Mouse (Mus musculus) ovary, postnatal 10 days (tissue): ENCODE data around the gene Ppp1r3d.

ENCODE experiments used
- DNase-seq: peaks from one replicate; pipeline ENCODE4 v3.0.0; 2022; ENCODE audit warnings: low spot score

Ppp1r3d gene

DNA sequence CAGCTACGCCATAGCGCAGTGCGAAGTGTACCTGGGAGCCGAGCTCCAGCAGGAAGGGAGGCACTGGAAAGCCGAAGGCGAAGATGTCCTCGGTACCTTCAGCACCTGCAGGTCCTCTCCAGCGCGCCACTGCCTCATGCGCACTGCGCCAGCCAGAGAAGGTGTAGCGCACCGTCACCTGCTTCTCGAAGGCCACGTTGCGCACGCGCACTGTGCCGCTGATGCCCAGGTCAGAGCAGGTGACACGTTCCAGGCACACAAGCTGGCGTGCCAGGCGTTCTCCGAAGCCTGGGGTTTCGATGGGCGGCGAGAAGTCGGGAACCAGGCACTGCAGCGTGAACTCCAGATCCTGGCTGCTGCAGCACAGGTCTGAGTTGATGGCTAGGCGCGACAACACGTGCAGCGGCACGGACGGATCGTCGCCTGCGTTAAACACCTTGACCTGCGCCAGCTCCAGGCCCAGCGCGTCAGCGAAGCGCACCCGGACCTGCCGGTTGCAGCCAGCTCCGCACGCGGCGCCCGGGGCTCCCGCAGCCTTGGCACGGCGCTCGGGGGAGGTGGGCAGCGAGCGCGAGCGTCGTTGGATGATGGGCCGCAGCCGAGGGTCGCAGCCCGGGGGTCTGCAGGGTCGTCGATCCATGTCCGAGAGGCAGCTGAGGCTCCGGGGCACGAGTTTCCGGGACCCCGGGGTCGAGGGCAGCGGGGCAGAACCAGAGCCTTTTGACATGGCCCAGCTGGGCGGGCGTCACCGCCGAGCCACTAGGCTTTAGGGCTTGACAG lies 601 bp downstream of the Ppp1r3d start:
- DNase-seq, result no peak

- DNase-seq, result no peak
These were observed 1.2 kb downstream of the Ppp1r3d start for GRCm38 (mm10) chr2:178413081-178413480.

DNA sequence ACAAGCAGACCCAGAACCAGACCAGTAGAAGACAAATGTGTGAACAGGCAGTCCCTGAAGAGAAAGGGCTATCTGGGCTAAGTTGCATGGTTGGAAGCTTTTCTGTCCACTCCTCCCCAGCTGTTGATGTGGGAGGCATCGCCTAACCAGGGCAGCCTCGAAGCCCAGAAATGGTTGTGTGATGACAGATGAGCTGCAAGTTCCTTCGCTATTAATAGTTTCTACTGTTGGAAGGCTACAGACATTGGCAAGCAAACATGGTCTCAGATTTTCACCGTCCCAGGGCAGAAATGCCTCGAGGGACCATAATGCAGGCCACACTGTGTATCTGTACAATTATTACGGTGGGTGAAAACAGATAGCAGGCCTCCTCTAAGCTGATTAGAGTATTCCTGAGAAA lies 1.7 kb downstream of the Ppp1r3d start:
- no peak for DNase-seq

DNA sequence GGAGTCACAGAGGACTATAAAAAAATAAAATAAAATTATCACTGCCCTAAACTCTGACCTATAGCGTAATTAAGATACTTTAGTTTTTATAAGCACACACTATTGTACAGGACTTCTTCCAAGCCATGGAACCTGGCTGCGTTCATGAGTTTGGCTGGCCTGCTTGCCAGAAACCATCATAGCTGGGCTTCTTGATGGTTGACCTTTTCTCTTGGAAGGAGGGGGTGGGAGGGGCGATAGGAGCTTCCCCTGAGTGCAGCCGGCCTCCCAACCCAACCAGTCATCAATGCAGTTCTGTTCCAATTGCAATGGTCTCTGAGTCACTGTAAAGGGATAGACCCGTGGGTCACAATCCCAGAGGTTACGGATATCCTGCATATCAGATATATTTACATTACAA lies 4.0 kb downstream of the Ppp1r3d start:
- no peak for DNase-seq

GRCm38 (mm10) chr2:178409024-178409423 lies 5.2 kb downstream of the Ppp1r3d start:
- DNase-seq, result no peak

DNA sequence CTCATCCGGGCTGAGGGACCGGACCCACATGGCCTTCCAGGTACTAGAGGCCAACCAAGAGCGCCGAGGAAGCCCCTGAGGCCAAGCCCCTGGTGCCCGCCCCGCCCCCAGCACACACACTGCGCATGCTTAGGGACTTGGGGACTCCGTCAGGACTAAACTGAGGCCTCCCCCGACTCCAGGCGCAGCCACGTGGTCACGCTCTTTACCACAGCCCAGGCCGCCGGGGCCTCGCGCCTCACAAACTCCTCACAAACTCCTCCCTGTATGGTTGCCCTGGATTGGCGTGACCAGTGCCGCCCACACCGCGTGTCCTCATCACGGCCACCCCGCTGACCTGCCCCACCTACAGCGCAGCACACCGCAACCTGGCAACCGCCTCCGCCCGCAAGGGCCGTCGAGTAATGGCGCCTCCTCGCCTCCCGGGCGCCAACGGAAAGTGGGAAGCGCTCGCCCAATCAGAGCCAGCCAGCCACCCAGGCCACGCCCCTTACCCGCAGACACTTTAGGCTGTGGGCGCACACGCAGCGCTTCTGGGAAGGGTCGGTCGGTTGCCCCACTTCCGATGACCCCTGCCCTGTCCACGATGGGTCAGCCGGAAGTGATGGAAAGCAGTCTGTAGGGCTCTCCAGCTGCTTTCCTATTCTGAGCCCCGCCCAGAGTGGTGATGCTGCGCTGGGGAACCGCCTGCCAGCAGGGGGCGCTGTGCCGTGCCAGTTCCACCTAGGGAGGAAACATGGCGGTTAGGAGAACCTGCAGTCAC lies 7.0 kb downstream of the Ppp1r3d start, which contains the start of gene Sycp2:
Sycp2 (minus strand) TSS at position 633 of the 763 bp plus-strand sequence.
- no peak for DNase-seq
